In the genomic region with DNA sequence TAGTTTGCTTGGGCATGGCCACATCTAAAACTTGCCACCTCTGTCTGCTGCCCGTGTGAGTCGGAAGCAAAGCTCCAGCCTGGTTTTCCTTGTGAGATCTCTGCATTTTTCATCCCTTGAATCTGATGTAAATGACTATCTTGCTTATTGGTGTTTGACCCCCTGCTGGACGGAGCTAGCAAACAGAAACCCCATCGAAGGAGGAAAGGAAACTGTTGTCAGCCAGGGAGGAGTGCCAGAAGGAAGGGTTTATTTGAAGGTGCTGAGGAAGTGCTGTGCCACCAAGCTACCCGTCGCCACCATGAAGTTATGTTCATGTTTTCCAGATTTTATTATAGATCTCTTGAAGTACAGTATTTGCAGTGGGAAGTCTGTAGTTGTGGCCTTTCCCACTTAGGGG, we compare ENCODE assay signal across 11 mouse cellular contexts. TPM values are rescaled to one million over a fixed set of nuclear protein-coding genes. Genes with fewer than 3 reads are reported as not detected.
DNase-seq lines count a peak whose midpoint lies in the region; ATAC-seq and TF ChIP-seq lines count a peak whose summit lies in the region.
"Had no signal": no experiment of that assay in that cellular context is flagged by ENCODE, and none has a peak within 500 bp of the region (broad histone marks: within the 10 kb centered on the region; RNA-seq: fewer than 3 reads in every experiment).

No protein-coding gene starts in this region.

- peak overlapping the region; percentile 70 for H3K4me3 ChIP-seq in erythroblast, embryonic 14.5 days (replicated peaks)
- peak overlapping the region; percentile 78 for H3K4me3 ChIP-seq in liver, postnatal 0 days (ENCODE audit: low read depth, low read length)
- no peak overlapping the region for H3K4me3 ChIP-seq in left cerebral cortex, adult 2 months

- DNase-seq in B cell, adult 2 months, result peak; percentile 44 to 55
- peak; percentile 17 for DNase-seq in liver, postnatal 0 days
- no peak for DNase-seq in left cerebral cortex, adult 2 months (ENCODE audit: extremely low spot score in 1 of 2, low spot score in 2 of 2)
- no peak for DNase-seq in c-Kit-positive CD71-positive TER-119-positive erythroid progenitor cells, embryonic 14.5 days (ENCODE audit: low spot score)
- DNase-seq in adrenal gland, adult 18-20 months (ENCODE audit: low spot score in 2 of 2), result no peak
- DNase-seq: cerebellum, adult 9-11 months; thymus, postnatal 4 days had no signal

- peaks cover 46% of the 10 kb centered on the region for H3K4me1 ChIP-seq in erythroblast, embryonic 14.5 days (ENCODE audit: control insufficient read depth)
- peaks cover 45% of the 10 kb centered on the region for H3K4me1 ChIP-seq in liver, postnatal 0 days (ENCODE audit: insufficient read depth)

- peak; percentile 33; the same call in 1 of the 2 replicates for TF ChIP-seq CTCF in liver, postnatal 0 days (IDR thresholded peaks at IDR 0.05; ENCODE audit: low read depth)
- no peak for TF ChIP-seq CTCF in left cerebral cortex, adult 2 months (IDR thresholded peaks at IDR 0.05)

- 44% methylated on average over 6 of the region's 6 CpGs for WGBS in liver, postnatal 0 days (ENCODE audit: insufficient replicate concordance)

- H3K27me3 ChIP-seq in erythroblast, embryonic 14.5 days (ENCODE audit: control insufficient read depth), result no peaks in the 10 kb centered on the region
- H3K27me3 ChIP-seq in liver, postnatal 0 days (ENCODE audit: insufficient read depth, low read length), result no peaks in the 10 kb centered on the region

- H3K9ac ChIP-seq in liver, postnatal 0 days (replicated peaks), result peak overlapping the region; percentile 83

- peaks cover 58% of the 10 kb centered on the region for H3K36me3 ChIP-seq in erythroblast, embryonic 14.5 days (ENCODE audit: control insufficient read depth)
- H3K36me3 ChIP-seq in liver, postnatal 0 days (replicated peaks; ENCODE audit: insufficient read depth, low read length), result peaks cover 49% of the 10 kb centered on the region

- H3K4me2 ChIP-seq in liver, postnatal 0 days (ENCODE audit: low read depth, low read length), result peak overlapping the region; percentile 83

- ATAC-seq in erythroblast, adult 5-6 weeks (replicated peaks; ENCODE audit: low FRiP score, poor library complexity, severe bottlenecking), result no peak
- peak; percentile 52; the same call in 1 of the 2 replicates for ATAC-seq in granulocyte monocyte progenitor cell, adult 5-6 weeks (replicated peaks; ENCODE audit: poor library complexity, severe bottlenecking)
- ATAC-seq in liver, postnatal 0 days, result no peak

- 0 out of 2 replicates have a peak overlapping the region, but pooled peaks have one; percentile 24 for H3K27ac ChIP-seq in liver, postnatal 0 days (ENCODE audit: low read depth)
- no peak overlapping the region for H3K27ac ChIP-seq in left cerebral cortex, adult 2 months
- H3K27ac ChIP-seq: macrophage had no signal

- no peak for TF ChIP-seq EP300 in liver, postnatal 0 days (IDR thresholded peaks at IDR 0.05; ENCODE audit: low read depth)

- H3K9me3 ChIP-seq in erythroblast, embryonic 14.5 days (ENCODE audit: control insufficient read depth, low read length), result no peaks in the 10 kb centered on the region
- no peaks in the 10 kb centered on the region for H3K9me3 ChIP-seq in liver, postnatal 0 days (ENCODE audit: low read length)

- intact Hi-C loops in left cerebral cortex, adult 2 months (cut with DNase I), result no loop called here

RNA-seq across cellular contexts. Expression of a gene that starts 2.0 kb away (rescaled TPM):
- polyA plus RNA-seq in erythroblast, embryonic 14.5 days (2012), result 0.83 and 1.4 TPM in 2 replicates
- total RNA-seq in erythroblast, adult 5-6 weeks (2015; ENCODE audit: low replicate concordance), result 6.5 and 7.1 TPM in 2 replicates
- 10.8 and 12.7 TPM in 2 replicates for total RNA-seq in erythroblast, adult 5-6 weeks (2017; ENCODE audit: low replicate concordance)
- total RNA-seq in granulocyte monocyte progenitor cell, adult 5-6 weeks (2014; fragmentation: Nextera tagmentation), result 39.2 and 43.9 TPM in 2 replicates
- 33.9 and 37.7 TPM in 2 replicates for total RNA-seq in granulocyte monocyte progenitor cell, adult 5-6 weeks (2017)
- polyA plus RNA-seq in liver, postnatal 0 days (2015; fragmentation: Nextera tagmentation; extraction: Ambion mirVana), result 29.2 and 31.1 TPM in 2 replicates
- 10 to 100 TPM; 28.0 to 32.9 TPM for total RNA-seq in left cerebral cortex, adult 2 months (2021)
- total RNA-seq in adrenal gland, adult 18-20 months (2021), result 10 to 100 TPM; 44.9 to 56.5 TPM

RNA-seq across cellular contexts. Expression of a gene that starts 12.9 kb away (rescaled TPM):
- 4.8 and 6.5 TPM in 2 replicates for polyA plus RNA-seq in erythroblast, embryonic 14.5 days (2012)
- 13.6 and 14.4 TPM in 2 replicates for total RNA-seq in erythroblast, adult 5-6 weeks (2015; ENCODE audit: low replicate concordance)
- total RNA-seq in erythroblast, adult 5-6 weeks (2017; ENCODE audit: low replicate concordance), result 15.8 and 45.9 TPM in 2 replicates
- total RNA-seq in granulocyte monocyte progenitor cell, adult 5-6 weeks (2014; fragmentation: Nextera tagmentation), result 72.9 and 76.1 TPM in 2 replicates
- total RNA-seq in granulocyte monocyte progenitor cell, adult 5-6 weeks (2017), result 101 and 156 TPM in 2 replicates
- 82.9 and 95.5 TPM in 2 replicates for polyA plus RNA-seq in liver, postnatal 0 days (2015; fragmentation: Nextera tagmentation; extraction: Ambion mirVana)
- total RNA-seq in left cerebral cortex, adult 2 months (2021), result 10 to 100 TPM; 38.0 to 43.2 TPM
- 10 to 100 TPM; 31.4 to 32.0 TPM for total RNA-seq in adrenal gland, adult 18-20 months (2021)

RNA-seq across cellular contexts. Expression of a gene that starts 25.1 kb away (rescaled TPM):
- not detected in 2 replicates for polyA plus RNA-seq in erythroblast, embryonic 14.5 days (2012)
- total RNA-seq in erythroblast, adult 5-6 weeks (2015; ENCODE audit: low replicate concordance), result 0.38 and 2.1 TPM in 2 replicates
- total RNA-seq in erythroblast, adult 5-6 weeks (2017; ENCODE audit: low replicate concordance), result 0.42 and 2.3 TPM in 2 replicates
- total RNA-seq in granulocyte monocyte progenitor cell, adult 5-6 weeks (2014; fragmentation: Nextera tagmentation), result 0.30 TPM in 1 of 2 replicates, not detected in the other
- 0.13 and 0.52 TPM in 2 replicates for total RNA-seq in granulocyte monocyte progenitor cell, adult 5-6 weeks (2017)
- 1.4 and 1.7 TPM in 2 replicates for polyA plus RNA-seq in liver, postnatal 0 days (2015; fragmentation: Nextera tagmentation; extraction: Ambion mirVana)
- 1 to 10 TPM; 5.1 to 6.9 TPM for total RNA-seq in left cerebral cortex, adult 2 months (2021)
- total RNA-seq in adrenal gland, adult 18-20 months (2021), result 10 to 100 TPM; 23.9 to 63.5 TPM

RNA-seq across cellular contexts. Expression of a gene that starts 27.2 kb away (rescaled TPM):
- 1.8 and 2.2 TPM in 2 replicates for polyA plus RNA-seq in erythroblast, embryonic 14.5 days (2012)
- 13.6 and 14.2 TPM in 2 replicates for total RNA-seq in erythroblast, adult 5-6 weeks (2015; ENCODE audit: low replicate concordance)
- total RNA-seq in erythroblast, adult 5-6 weeks (2017; ENCODE audit: low replicate concordance), result 14.8 and 30.1 TPM in 2 replicates
- total RNA-seq in granulocyte monocyte progenitor cell, adult 5-6 weeks (2014; fragmentation: Nextera tagmentation), result 35.9 and 42.6 TPM in 2 replicates
- 60.0 and 61.0 TPM in 2 replicates for total RNA-seq in granulocyte monocyte progenitor cell, adult 5-6 weeks (2017)
- polyA plus RNA-seq in liver, postnatal 0 days (2015; fragmentation: Nextera tagmentation; extraction: Ambion mirVana), result 18.9 and 19.6 TPM in 2 replicates
- total RNA-seq in left cerebral cortex, adult 2 months (2021), result 10 to 100 TPM; 65.0 to 68.6 TPM
- total RNA-seq in adrenal gland, adult 18-20 months (2021), result 10 to 100 TPM; 41.5 to 49.6 TPM

RNA-seq across cellular contexts. Expression of a gene that starts 27.3 kb away (rescaled TPM):
- polyA plus RNA-seq in erythroblast, embryonic 14.5 days (2012), result 0.30 and 0.32 TPM in 2 replicates
- 0.19 and 0.42 TPM in 2 replicates for total RNA-seq in erythroblast, adult 5-6 weeks (2015; ENCODE audit: low replicate concordance)
- total RNA-seq in erythroblast, adult 5-6 weeks (2017; ENCODE audit: low replicate concordance), result 0.60 and 0.84 TPM in 2 replicates
- 5.2 and 10.0 TPM in 2 replicates for total RNA-seq in granulocyte monocyte progenitor cell, adult 5-6 weeks (2014; fragmentation: Nextera tagmentation)
- total RNA-seq in granulocyte monocyte progenitor cell, adult 5-6 weeks (2017), result 2.2 and 5.5 TPM in 2 replicates
- 2.7 and 3.5 TPM in 2 replicates for polyA plus RNA-seq in liver, postnatal 0 days (2015; fragmentation: Nextera tagmentation; extraction: Ambion mirVana)
- total RNA-seq in left cerebral cortex, adult 2 months (2021), result 10 to 100 TPM; 76.0 to 82.8 TPM
- total RNA-seq in adrenal gland, adult 18-20 months (2021), result 10 to 100 TPM; 23.7 to 29.7 TPM

Comparison
In these comparisons a context has a peak if more than half of its experiments do, and no peak if none do; other contexts are left out.
1. DNase-seq: peak in B cell, adult 2 months (2 of 2) and liver, postnatal 0 days (single experiment); none in left cerebral cortex, adult 2 months (0 of 2), c-Kit-positive CD71-positive TER-119-positive erythroid progenitor cells, embryonic 14.5 days (single experiment) and adrenal gland, adult 18-20 months (0 of 2).